Mouse (Mus musculus) lung, adult 2 months (tissue): Measurements from ENCODE around the gene Gdpd5.

Experiments used
- CTCF ChIP-seq: fragments of 200-500 bp; IDR thresholded peaks from 2 replicates; pipeline ENCODE4 v1.5.1; 2011; ENCODE audit warnings: mild to moderate bottlenecking, low read length, control low read depth; ENCODE audit not compliant: insufficient read depth
- POLR2A ChIP-seq: fragments of 200-500 bp; IDR thresholded peaks from 2 replicates; pipeline ENCODE4 v1.6.1; 2011; ENCODE audit warnings: low read depth, mild to moderate bottlenecking, control low read depth, low read length, borderline replicate concordance; ENCODE audit errors: extremely low read depth

- no peak for TF ChIP-seq CTCF
- no peak for TF ChIP-seq POLR2A
These were observed 14.8 kb downstream of the Gdpd5 start for GRCm38 (mm10) chr7:99395908-99396616.
